Mouse (Mus musculus) kidney, embryonic 16.5 days (tissue): Measurements from ENCODE around the gene Hist1h3e. TPM values are rescaled to one million over a fixed set of nuclear protein-coding genes. Genes with fewer than 3 reads are reported as not detected.
A peak's percentile ranks its signal among the peaks of the same experiment; 100 is the strongest.

ENCODE experiments used
- ATAC-seq: fragments of 200-750 bp; cut with Nextera tagmentation; 2 replicates; pipeline ENCODE4 v1.8.0; 2017; ENCODE audit warnings: moderate TSS enrichment; ENCODE audit not compliant: low FRiP score, low TSS enrichment
- H3K27ac ChIP-seq: fragments of 300-500 bp; sonication (generic); 2 replicates; pipeline ENCODE4 v1.5.1; 2014; ENCODE audit warnings: low read length
- H3K27me3 ChIP-seq: fragments of 300-500 bp; sonication (generic); 2 replicates; pipeline ENCODE4 v1.6.1; 2014; ENCODE audit warnings: low read length, control low read depth, mixed read lengths; ENCODE audit not compliant: insufficient read depth
- H3K36me3 ChIP-seq: fragments of 300-500 bp; sonication (generic); 2 replicates; pipeline ENCODE4 v1.6.1; 2014; ENCODE audit warnings: low read length, control low read depth, mixed read lengths; ENCODE audit not compliant: insufficient read depth
- H3K4me1 ChIP-seq: fragments of 300-500 bp; sonication (generic); 2 replicates; pipeline ENCODE4 v1.6.1; 2014; ENCODE audit warnings: low read length, control low read depth, mixed read lengths; ENCODE audit not compliant: insufficient read depth
- H3K4me2 ChIP-seq: fragments of 300-500 bp; sonication (generic); replicated peaks from 2 replicates; pipeline ENCODE4 v1.6.1; 2014; ENCODE audit warnings: low read depth, low read length
- H3K4me3 ChIP-seq: fragments of 300-500 bp; sonication (generic); 2 replicates; pipeline ENCODE4 v1.5.1; 2014; ENCODE audit warnings: mild to moderate bottlenecking, low read length
- H3K9ac ChIP-seq: fragments of 300-500 bp; sonication (generic); replicated peaks from 2 replicates; pipeline ENCODE4 v1.6.1; 2014; ENCODE audit warnings: low read length
- H3K9me3 ChIP-seq: fragments of 300-500 bp; sonication (generic); 2 replicates; pipeline ENCODE4 v1.6.1; 2016; ENCODE audit warnings: low read length, control low read depth
- WGBS: fragments of 180-500 bp; shearing (Covaris S2); extraction: QIAGEN DNeasy Blood & Tissue Kit; methylation state at CpG from one replicate; pipeline ENCODE4 v1.1.7; 2014; 5-methylcytosine and 5-hydroxymethylcytosine counted together
- polyA plus RNA-seq: library from polyadenylated mRNA; unstranded; fragments of >200 nt; fragmentation: Nextera tagmentation; extraction: Ambion mirVana; gene quantifications from 2 replicates; pipeline ENCODE4 v1.2.1, GENCODE M21; 2015

The Hist1h3e gene
- polyA plus RNA-seq, 1 experiment from 2014 or later: 4.7 TPM

GRCm38 (mm10) chr13:23521703-23522102 is 40.5 kb downstream of the Hist1h3e start:
- Histone ChIP-seq H3K9ac (no peak overlapping the region), H3K4me1 (peaks cover 11% of the 10 kb centered on the region; the same call in 1 of the 2 replicates), H3K4me3 (peak overlapping the region; percentile 15), H3K9me3 (no peaks in the 10 kb centered on the region), H3K27me3 (no peaks in the 10 kb centered on the region), H3K36me3 (no peaks in the 10 kb centered on the region), H3K27ac (no peak overlapping the region), H3K4me2 (peak overlapping the region; percentile 28)
- 2% methylated on average over 14 of the region's 14 CpGs for WGBS
- ATAC-seq: no peak

GRCm38 (mm10) chr13:23519416-23519815 is 42.8 kb downstream of the Hist1h3e start:
- Histone ChIP-seq H3K4me2 (peak overlapping the region; percentile 70), H3K36me3 (no peaks in the 10 kb centered on the region), H3K27ac (peak overlapping the region; percentile 72; the same call in 1 of the 2 replicates), H3K4me3 (peak overlapping the region; percentile 55), H3K27me3 (no peaks in the 10 kb centered on the region), H3K4me1 (peaks cover 10% of the 10 kb centered on the region), H3K9ac (peak overlapping the region; percentile 58), H3K9me3 (no peaks in the 10 kb centered on the region)
- WGBS: under 1% methylated on average over 10 of the region's 10 CpGs
- 0 out of 2 replicates have a peak, but pooled peaks have one; percentile 39 for ATAC-seq

- ATAC-seq: peak; percentile 47; the same call in 1 of the 2 replicates
- Histone ChIP-seq H3K9me3 (no peaks in the 10 kb centered on the region), H3K4me1 (peaks cover 10% of the 10 kb centered on the region), H3K27ac (peak overlapping the region; percentile 72; the same call in 1 of the 2 replicates), H3K27me3 (no peaks in the 10 kb centered on the region), H3K4me2 (peak overlapping the region; percentile 70), H3K36me3 (no peaks in the 10 kb centered on the region), H3K9ac (peak overlapping the region; percentile 58), H3K4me3 (peak overlapping the region; percentile 55)
- WGBS: 0% methylated on average over 6 of the region's 6 CpGs
Observed at GRCm38 (mm10) chr13:23518885-23519284, 43.3 kb downstream of the Hist1h3e start.

GRCm38 (mm10) chr13:23518295-23518603 is 43.9 kb downstream of the Hist1h3e start:
- Histone ChIP-seq H3K9me3 (no peaks in the 10 kb centered on the region), H3K27me3 (no peaks in the 10 kb centered on the region), H3K4me2 (peak overlapping the region; percentile 94), H3K36me3 (no peaks in the 10 kb centered on the region), H3K27ac (0 out of 2 replicates have a peak overlapping the region, but pooled peaks have one; percentile 38), H3K4me1 (peaks cover 10% of the 10 kb centered on the region), H3K4me3 (peak overlapping the region; percentile 75), H3K9ac (peak overlapping the region; percentile 56)
- under 1% methylated on average over 6 of the region's 6 CpGs for WGBS
- ATAC-seq: no peak

- Histone ChIP-seq H3K36me3 (no peaks in the 10 kb centered on the region), H3K9me3 (no peaks in the 10 kb centered on the region), H3K27me3 (no peaks in the 10 kb centered on the region), H3K27ac (peak overlapping the region; percentile 86), H3K4me3 (peak overlapping the region; percentile 75), H3K4me1 (peaks cover 10% of the 10 kb centered on the region), H3K9ac (peak overlapping the region; percentile 65), H3K4me2 (peak overlapping the region; percentile 94)
- under 1% methylated on average over 27 of the region's 27 CpGs for WGBS
- ATAC-seq: peak; percentile 92
Observed at GRCm38 (mm10) chr13:23517603-23518294, 44.4 kb downstream of the Hist1h3e start.

GRCm38 (mm10) chr13:23516822-23517602 is 45.2 kb downstream of the Hist1h3e start:
- H3K9ac ChIP-seq: peak overlapping the region; percentile 65
- H3K9me3 ChIP-seq: no peaks in the 10 kb centered on the region
- H3K27ac ChIP-seq: peak overlapping the region; percentile 86
- no peaks in the 10 kb centered on the region for H3K27me3 ChIP-seq
- 0% methylated on average over 19 of the region's 19 CpGs for WGBS
- H3K4me2 ChIP-seq: peak overlapping the region; percentile 94
- peak; percentile 74 for ATAC-seq
- H3K4me1 ChIP-seq: peaks cover 10% of the 10 kb centered on the region
- no peaks in the 10 kb centered on the region for H3K36me3 ChIP-seq
- H3K4me3 ChIP-seq: peak overlapping the region; percentile 75

GRCm38 (mm10) chr13:23515826-23516620 is 46.1 kb downstream of the Hist1h3e start:
- 51% methylated on average over 15 of the region's 15 CpGs for WGBS
- H3K36me3 ChIP-seq: no peaks in the 10 kb centered on the region
- no peaks in the 10 kb centered on the region for H3K9me3 ChIP-seq
- no peak overlapping the region for H3K27ac ChIP-seq
- ATAC-seq: no peak
- H3K4me3 ChIP-seq: peak overlapping the region; percentile 26
- H3K9ac ChIP-seq: peak overlapping the region; percentile 23
- H3K4me1 ChIP-seq: peaks cover 10% of the 10 kb centered on the region
- H3K4me2 ChIP-seq: peak overlapping the region; percentile 43
- H3K27me3 ChIP-seq: no peaks in the 10 kb centered on the region

GRCm38 (mm10) chr13:23515281-23515680 is 46.9 kb downstream of the Hist1h3e start:
- Histone ChIP-seq H3K27me3 (no peaks in the 10 kb centered on the region), H3K36me3 (no peaks in the 10 kb centered on the region), H3K4me3 (no peak overlapping the region), H3K4me2 (no peak overlapping the region), H3K27ac (no peak overlapping the region), H3K9me3 (no peaks in the 10 kb centered on the region), H3K4me1 (peaks cover 10% of the 10 kb centered on the region), H3K9ac (no peak overlapping the region)
- 80% methylated on average over 5 of the region's 5 CpGs for WGBS
- ATAC-seq: no peak

- ATAC-seq: no peak
- no peak overlapping the region for H3K4me2 ChIP-seq
- 85% methylated on average over 1 of the region's 1 CpGs for WGBS
Observed at GRCm38 (mm10) chr13:23513517-23513916, 48.7 kb downstream of the Hist1h3e start.

More at GRCm38 (mm10) chr13:23513517-23513916, 48.7 kb downstream of the Hist1h3e start:
- Histone ChIP-seq H3K9ac (no peak overlapping the region), H3K36me3 (no peaks in the 10 kb centered on the region), H3K4me1 (peaks cover 5% of the 10 kb centered on the region), H3K27ac (no peak overlapping the region), H3K9me3 (no peaks in the 10 kb centered on the region), H3K27me3 (no peaks in the 10 kb centered on the region), H3K4me3 (no peak overlapping the region)
